Mouse (Mus musculus): ENCODE measurements around the gene Selenof. TPM values are rescaled to one million over a fixed set of nuclear protein-coding genes. Genes with fewer than 3 reads are reported as not detected.
"Not testable (repeated sequence)": the region's sequence is repeated elsewhere in the genome, so short reads cannot be mapped to it uniquely, and the experiment has no call there.

Selenof gene
- polyA plus RNA-seq, 1 experiment, result 275 TPM

GRCm38 (mm10) chr3:144602413-144602812, 32.3 kb downstream of the Selenof start:
- Histone ChIP-seq H3K36me3 (ENCODE audit: control insufficient read depth, insufficient read depth, low read length) (peaks cover 2% of the 10 kb centered on the region), H3K27ac (ENCODE audit: insufficient read depth, low read depth, low read length) (no peak overlapping the region), H3K4me1 (ENCODE audit: control insufficient read depth, insufficient read depth, low read length) (no peaks in the 10 kb centered on the region), H3K27me3 (replicated peaks; ENCODE audit: control insufficient read depth, insufficient read depth, low read length) (no peaks in the 10 kb centered on the region), H3K4me3 (ENCODE audit: insufficient read depth, low read depth, low read length) (no peak overlapping the region)
- 57% methylated on average over 4 of the region's 4 CpGs for WGBS
- no peak for TF ChIP-seq POLR2A (IDR thresholded peaks at IDR 0.05; ENCODE audit: low read depth, low read length)
- TF ChIP-seq CTCF (conservative IDR thresholded peaks at IDR 0.05; ENCODE audit: insufficient read depth, insufficient read length, low read depth, low read length), result no peak
- no peak for DNase-seq

- Histone ChIP-seq H3K27ac (ENCODE audit: insufficient read depth, low read depth, low read length) (no peak overlapping the region), H3K27me3 (replicated peaks; ENCODE audit: control insufficient read depth, insufficient read depth, low read length) (no peaks in the 10 kb centered on the region), H3K4me3 (ENCODE audit: insufficient read depth, low read depth, low read length) (no peak overlapping the region), H3K36me3 (ENCODE audit: control insufficient read depth, insufficient read depth, low read length) (peaks cover under 1% of the 10 kb centered on the region), H3K4me1 (ENCODE audit: control insufficient read depth, insufficient read depth, low read length) (no peaks in the 10 kb centered on the region)
- TF ChIP-seq CTCF (conservative IDR thresholded peaks at IDR 0.05; ENCODE audit: insufficient read depth, insufficient read length, low read depth, low read length) (no peak), POLR2A (IDR thresholded peaks at IDR 0.05; ENCODE audit: low read depth, low read length) (no peak)
- no peak for DNase-seq
- WGBS, result 65% methylated on average over 7 of the region's 7 CpGs
Observed at GRCm38 (mm10) chr3:144602819-144603218, 32.7 kb downstream of the Selenof start.

GRCm38 (mm10) chr3:144603558-144603957, 33.5 kb downstream of the Selenof start:
- H3K36me3 ChIP-seq (ENCODE audit: control insufficient read depth, insufficient read depth, low read length), result no peaks in the 10 kb centered on the region
- H3K4me1 ChIP-seq (ENCODE audit: control insufficient read depth, insufficient read depth, low read length), result no peaks in the 10 kb centered on the region
- no peak for DNase-seq
- no peak overlapping the region for H3K27ac ChIP-seq (ENCODE audit: insufficient read depth, low read depth, low read length)
- H3K27me3 ChIP-seq (replicated peaks; ENCODE audit: control insufficient read depth, insufficient read depth, low read length), result no peaks in the 10 kb centered on the region
- TF ChIP-seq POLR2A (IDR thresholded peaks at IDR 0.05; ENCODE audit: low read depth, low read length) (no peak), CTCF (conservative IDR thresholded peaks at IDR 0.05; ENCODE audit: insufficient read depth, insufficient read length, low read depth, low read length) (no peak)
- 84% methylated on average over 3 of the region's 3 CpGs for WGBS
- no peak overlapping the region for H3K4me3 ChIP-seq (ENCODE audit: insufficient read depth, low read depth, low read length)

- H3K27ac ChIP-seq (ENCODE audit: insufficient read depth, low read depth, low read length), result no peak overlapping the region
Observed at GRCm38 (mm10) chr3:144604205-144604604, 34.1 kb downstream of the Selenof start.

GRCm38 (mm10) chr3:144605811-144606210, 35.7 kb downstream of the Selenof start:
- not testable (repeated sequence) for H3K27me3 ChIP-seq (replicated peaks; ENCODE audit: control insufficient read depth, insufficient read depth, low read length); H3K36me3 ChIP-seq (ENCODE audit: control insufficient read depth, insufficient read depth, low read length); H3K27ac ChIP-seq (ENCODE audit: insufficient read depth, low read depth, low read length); H3K4me1 ChIP-seq (ENCODE audit: control insufficient read depth, insufficient read depth, low read length); H3K4me3 ChIP-seq (ENCODE audit: insufficient read depth, low read depth, low read length)
- peak; percentile 46 for TF ChIP-seq CTCF (conservative IDR thresholded peaks at IDR 0.05; ENCODE audit: insufficient read depth, insufficient read length, low read depth, low read length)
- WGBS, result 68% methylated on average over 7 of the region's 7 CpGs
- DNase-seq, result peak; percentile 24

More at GRCm38 (mm10) chr3:144604205-144604604, 34.1 kb downstream of the Selenof start:
- no peaks in the 10 kb centered on the region for H3K27me3 ChIP-seq (replicated peaks; ENCODE audit: control insufficient read depth, insufficient read depth, low read length)
- no peak overlapping the region for H3K4me3 ChIP-seq (ENCODE audit: insufficient read depth, low read depth, low read length)
- WGBS, result 61% methylated on average over 7 of the region's 7 CpGs
- no peaks in the 10 kb centered on the region for H3K36me3 ChIP-seq (ENCODE audit: control insufficient read depth, insufficient read depth, low read length)
- no peak for DNase-seq
- H3K4me1 ChIP-seq (ENCODE audit: control insufficient read depth, insufficient read depth, low read length), result no peaks in the 10 kb centered on the region
- TF ChIP-seq CTCF (conservative IDR thresholded peaks at IDR 0.05; ENCODE audit: insufficient read depth, insufficient read length, low read depth, low read length) (no peak), POLR2A (IDR thresholded peaks at IDR 0.05; ENCODE audit: low read depth, low read length) (no peak)

GRCm38 (mm10) chr3:144606449-144606848, 36.3 kb downstream of the Selenof start:
- Histone ChIP-seq H3K27ac (ENCODE audit: insufficient read depth, low read depth, low read length) (no peak overlapping the region), H3K4me1 (ENCODE audit: control insufficient read depth, insufficient read depth, low read length) (no peaks in the 10 kb centered on the region), H3K36me3 (ENCODE audit: control insufficient read depth, insufficient read depth, low read length) (no peaks in the 10 kb centered on the region), H3K4me3 (ENCODE audit: insufficient read depth, low read depth, low read length) (no peak overlapping the region), H3K27me3 (replicated peaks; ENCODE audit: control insufficient read depth, insufficient read depth, low read length) (no peaks in the 10 kb centered on the region)
- no peak for DNase-seq
- 79% methylated on average over 4 of the region's 4 CpGs for WGBS
- TF ChIP-seq POLR2A (IDR thresholded peaks at IDR 0.05; ENCODE audit: low read depth, low read length), result no peak
- peak; percentile 48 for TF ChIP-seq CTCF (conservative IDR thresholded peaks at IDR 0.05; ENCODE audit: insufficient read depth, insufficient read length, low read depth, low read length)

- Histone ChIP-seq H3K27ac (ENCODE audit: insufficient read depth, low read depth, low read length) (no peak overlapping the region), H3K36me3 (ENCODE audit: control insufficient read depth, insufficient read depth, low read length) (no peaks in the 10 kb centered on the region), H3K4me1 (ENCODE audit: control insufficient read depth, insufficient read depth, low read length) (no peaks in the 10 kb centered on the region), H3K27me3 (replicated peaks; ENCODE audit: control insufficient read depth, insufficient read depth, low read length) (no peaks in the 10 kb centered on the region), H3K4me3 (ENCODE audit: insufficient read depth, low read depth, low read length) (no peak overlapping the region)
- TF ChIP-seq POLR2A (IDR thresholded peaks at IDR 0.05; ENCODE audit: low read depth, low read length) (no peak), CTCF (conservative IDR thresholded peaks at IDR 0.05; ENCODE audit: insufficient read depth, insufficient read length, low read depth, low read length) (no peak)
- no peak for DNase-seq
- WGBS, result 94% methylated on average over 5 of the region's 5 CpGs
Observed at GRCm38 (mm10) chr3:144608090-144608489, 38.0 kb downstream of the Selenof start.

GRCm38 (mm10) chr3:144610759-144611158, 40.7 kb downstream of the Selenof start:
- no peak overlapping the region for H3K27ac ChIP-seq (ENCODE audit: insufficient read depth, low read depth, low read length)
- WGBS, result 60% methylated on average over 5 of the region's 5 CpGs
- no peaks in the 10 kb centered on the region for H3K27me3 ChIP-seq (replicated peaks; ENCODE audit: control insufficient read depth, insufficient read depth, low read length)
- no peak for TF ChIP-seq CTCF (conservative IDR thresholded peaks at IDR 0.05; ENCODE audit: insufficient read depth, insufficient read length, low read depth, low read length)
- no peak for TF ChIP-seq POLR2A (IDR thresholded peaks at IDR 0.05; ENCODE audit: low read depth, low read length)
- H3K4me1 ChIP-seq (ENCODE audit: control insufficient read depth, insufficient read depth, low read length), result no peaks in the 10 kb centered on the region
- no peak for DNase-seq
- no peak overlapping the region for H3K4me3 ChIP-seq (ENCODE audit: insufficient read depth, low read depth, low read length)
- no peaks in the 10 kb centered on the region for H3K36me3 ChIP-seq (ENCODE audit: control insufficient read depth, insufficient read depth, low read length)

Measured in kidney, adult 2 months (tissue).